Mouse (Mus musculus) stomach, embryonic 16.5 days (tissue): ENCODE measurements around the gene Cpne5. TPM values are rescaled to one million over a fixed set of nuclear protein-coding genes. Genes with fewer than 3 reads are reported as not detected.
A peak's percentile ranks its signal among the peaks of the same experiment; 100 is the strongest.

Experiments
- ATAC-seq: fragments of 200-750 bp; cut with Nextera tagmentation; 2 replicates; pipeline ENCODE4 v1.8.0; 2017; ENCODE audit warnings: moderate number of reproducible peaks, moderate TSS enrichment; ENCODE audit not compliant: insufficient read depth, low FRiP score
- H3K27ac ChIP-seq: fragments of 300-500 bp; sonication (generic); 2 replicates; pipeline ENCODE4 v1.5.1; 2014; ENCODE audit warnings: low read length
- H3K27me3 ChIP-seq: fragments of 300-500 bp; sonication (generic); 2 replicates; pipeline ENCODE4 v1.6.1; 2014; ENCODE audit warnings: low read length, control low read depth, mixed read lengths; ENCODE audit not compliant: control insufficient read depth, insufficient read depth
- H3K36me3 ChIP-seq: fragments of 300-500 bp; sonication (generic); 2 replicates; pipeline ENCODE4 v1.6.1; 2014; ENCODE audit warnings: low read length; ENCODE audit not compliant: control insufficient read depth, insufficient read depth
- H3K4me1 ChIP-seq: fragments of 300-500 bp; sonication (generic); 2 replicates; pipeline ENCODE4 v1.6.1; 2014; ENCODE audit warnings: low read length, control low read depth, mixed read lengths; ENCODE audit not compliant: control insufficient read depth, insufficient read depth
- H3K4me2 ChIP-seq: fragments of 300-500 bp; sonication (generic); 2 replicates; pipeline ENCODE4 v1.6.1; 2014; ENCODE audit warnings: low read depth, low read length, mixed read lengths
- H3K4me3 ChIP-seq: fragments of 300-500 bp; sonication (generic); replicated peaks from 2 replicates; pipeline ENCODE4 v1.5.1; 2014; ENCODE audit warnings: mild to moderate bottlenecking, low read length
- H3K9ac ChIP-seq: fragments of 300-500 bp; sonication (generic); 2 replicates; pipeline ENCODE4 v1.6.1; 2014; ENCODE audit warnings: low read length
- H3K9me3 ChIP-seq: fragments of 300-500 bp; sonication (generic); replicated peaks from 2 replicates; pipeline ENCODE4 v1.6.1; 2016; ENCODE audit warnings: low read length, control low read depth; ENCODE audit not compliant: control insufficient read depth
- WGBS: fragments of 180-500 bp; shearing (Covaris S2); extraction: QIAGEN DNeasy Blood & Tissue Kit; methylation state at CpG from one replicate; pipeline ENCODE4 v1.1.7; 2014; 5-methylcytosine and 5-hydroxymethylcytosine counted together
- polyA plus RNA-seq: library from polyadenylated mRNA; unstranded; fragments of >200 nt; fragmentation: Nextera tagmentation; extraction: Ambion mirVana; gene quantifications from 2 replicates; pipeline ENCODE4 v1.2.1, GENCODE M21; 2015

Cpne5 gene
- polyA plus RNA-seq, 1 experiment from 2014 or later = 7.5 TPM

DNA sequence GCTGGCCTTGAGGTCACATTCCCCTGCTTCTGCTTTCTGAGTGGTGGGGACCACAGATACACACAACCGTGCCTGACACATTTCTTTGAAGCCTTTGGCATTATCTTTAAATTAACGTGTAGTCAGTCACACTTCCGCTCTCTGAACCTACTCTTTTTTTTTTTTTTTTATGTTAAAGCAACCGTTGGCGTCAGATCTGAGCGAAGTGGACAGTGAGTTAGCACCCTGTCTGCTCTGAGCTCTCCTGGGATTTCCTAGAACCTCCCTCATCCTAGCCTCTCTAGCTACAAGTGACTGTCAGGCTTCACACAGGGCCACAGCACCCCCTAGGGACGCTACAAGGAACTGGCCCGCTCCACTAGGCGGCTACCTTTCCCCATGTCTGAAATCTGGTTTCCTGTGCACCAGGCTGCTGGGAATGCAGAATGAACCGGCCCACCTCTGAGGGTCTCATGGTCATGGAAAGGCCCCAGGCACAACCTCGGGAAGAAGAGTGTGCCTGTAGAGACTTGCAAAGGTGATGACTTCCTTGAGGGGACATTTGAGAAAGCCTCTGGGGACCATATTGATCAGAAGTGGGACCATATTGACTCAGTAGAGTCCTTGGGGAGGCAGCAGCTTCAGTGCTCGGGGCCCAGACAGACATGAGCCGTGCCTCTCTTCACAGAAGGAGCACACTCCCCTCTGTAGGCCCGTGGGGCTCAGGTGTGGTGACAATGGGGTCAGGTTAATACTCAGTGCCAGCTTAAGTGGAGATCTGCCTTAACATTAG lies 66.8 kb downstream of the Cpne5 start:
- no peaks in the 10 kb centered on the region for H3K27me3 ChIP-seq
- H3K36me3 ChIP-seq = no peaks in the 10 kb centered on the region
- H3K4me1 ChIP-seq = peaks cover 22% of the 10 kb centered on the region
- no peak overlapping the region for H3K4me2 ChIP-seq
- no peaks in the 10 kb centered on the region for H3K9me3 ChIP-seq
- 16% methylated on average over 14 of the region's 14 CpGs for WGBS
- no peak overlapping the region for H3K9ac ChIP-seq
- H3K4me3 ChIP-seq = no peak overlapping the region
- H3K27ac ChIP-seq = no peak overlapping the region
- ATAC-seq = peak; percentile 65; the same call in 1 of the 2 replicates

DNA sequence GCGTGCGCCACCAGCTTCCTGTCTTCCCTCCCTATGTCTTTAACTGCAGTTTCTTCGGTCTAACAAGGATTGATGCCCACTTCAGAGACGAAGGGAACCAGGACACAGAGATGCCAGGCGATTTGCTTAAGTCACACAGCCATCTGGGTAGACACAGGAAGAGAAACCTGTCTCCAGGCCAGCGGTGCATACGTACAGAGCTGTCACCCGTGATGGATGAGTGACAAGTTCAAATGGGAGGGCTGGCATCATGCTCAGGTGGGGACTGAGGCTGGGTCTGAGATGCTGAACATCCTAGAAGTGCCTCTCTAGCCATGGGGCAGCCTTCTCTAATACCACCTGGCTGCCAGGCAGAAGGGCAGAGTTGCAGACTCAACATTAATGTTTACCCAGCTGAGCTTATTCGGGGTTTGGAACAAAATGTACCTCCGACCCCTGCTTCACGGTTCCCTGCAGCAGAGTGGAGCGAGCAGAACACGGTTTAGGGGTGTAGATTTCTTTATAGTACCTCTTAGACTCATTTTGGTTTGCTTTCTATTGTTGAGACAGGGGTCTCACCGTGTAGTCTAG lies 67.5 kb downstream of the Cpne5 start:
- Histone ChIP-seq H3K27me3 (no peaks in the 10 kb centered on the region), H3K36me3 (no peaks in the 10 kb centered on the region), H3K9me3 (no peaks in the 10 kb centered on the region), H3K4me2 (no peak overlapping the region), H3K9ac (no peak overlapping the region), H3K4me3 (no peak overlapping the region), H3K27ac (no peak overlapping the region), H3K4me1 (peaks cover 28% of the 10 kb centered on the region)
- WGBS = 63% methylated on average over 14 of the region's 14 CpGs
- ATAC-seq = no peak

GRCm38 (mm10) chr17:29168996-29169601 lies 68.9 kb downstream of the Cpne5 start:
- no peak for ATAC-seq
- Histone ChIP-seq H3K9me3 (no peaks in the 10 kb centered on the region), H3K27ac (peak overlapping the region; percentile 37; the same call in 1 of the 2 replicates), H3K4me2 (no peak overlapping the region), H3K36me3 (no peaks in the 10 kb centered on the region), H3K9ac (no peak overlapping the region), H3K4me1 (peaks cover 41% of the 10 kb centered on the region), H3K27me3 (no peaks in the 10 kb centered on the region), H3K4me3 (no peak overlapping the region)
- WGBS = 65% methylated on average over 12 of the region's 12 CpGs

DNA sequence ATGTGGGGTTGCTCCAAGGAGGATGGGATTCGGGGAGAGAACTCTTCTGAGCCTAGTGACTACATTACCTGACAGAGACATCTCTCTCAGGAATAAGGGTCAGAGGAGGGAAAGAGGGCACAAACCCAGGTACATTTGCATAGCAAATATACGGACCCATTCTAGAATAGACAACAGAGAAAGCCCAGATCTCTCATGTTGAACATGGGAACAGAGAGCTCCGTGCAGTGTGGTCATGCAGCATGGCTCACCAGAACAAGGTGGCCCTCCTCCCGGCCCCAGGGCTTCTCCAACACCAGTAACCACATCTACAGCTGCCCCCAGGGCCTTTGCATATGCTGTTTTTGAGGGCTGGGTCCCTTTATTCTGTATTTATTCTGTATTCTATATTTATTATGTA lies 69.5 kb downstream of the Cpne5 start:
- Histone ChIP-seq H3K27me3 (no peaks in the 10 kb centered on the region), H3K27ac (no peak overlapping the region; the same call in 1 of the 2 replicates), H3K4me1 (peaks cover 41% of the 10 kb centered on the region), H3K9ac (no peak overlapping the region), H3K4me3 (no peak overlapping the region), H3K36me3 (no peaks in the 10 kb centered on the region), H3K4me2 (no peak overlapping the region), H3K9me3 (no peaks in the 10 kb centered on the region)
- no peak for ATAC-seq
- WGBS = 88% methylated on average over 4 of the region's 4 CpGs

GRCm38 (mm10) chr17:29167371-29167770 lies 70.6 kb downstream of the Cpne5 start:
- Histone ChIP-seq H3K36me3 (no peaks in the 10 kb centered on the region), H3K4me2 (no peak overlapping the region), H3K27ac (peak overlapping the region; percentile 81), H3K27me3 (no peaks in the 10 kb centered on the region), H3K4me3 (no peak overlapping the region), H3K9me3 (no peaks in the 10 kb centered on the region), H3K4me1 (peaks cover 41% of the 10 kb centered on the region), H3K9ac (0 out of 2 replicates have a peak overlapping the region, but pooled peaks have one; percentile 26)
- 61% methylated on average over 6 of the region's 6 CpGs for WGBS
- ATAC-seq = no peak

GRCm38 (mm10) chr17:29165967-29166578 lies 71.9 kb downstream of the Cpne5 start:
- peak; percentile 69; the same call in 1 of the 2 replicates for ATAC-seq

DNA sequence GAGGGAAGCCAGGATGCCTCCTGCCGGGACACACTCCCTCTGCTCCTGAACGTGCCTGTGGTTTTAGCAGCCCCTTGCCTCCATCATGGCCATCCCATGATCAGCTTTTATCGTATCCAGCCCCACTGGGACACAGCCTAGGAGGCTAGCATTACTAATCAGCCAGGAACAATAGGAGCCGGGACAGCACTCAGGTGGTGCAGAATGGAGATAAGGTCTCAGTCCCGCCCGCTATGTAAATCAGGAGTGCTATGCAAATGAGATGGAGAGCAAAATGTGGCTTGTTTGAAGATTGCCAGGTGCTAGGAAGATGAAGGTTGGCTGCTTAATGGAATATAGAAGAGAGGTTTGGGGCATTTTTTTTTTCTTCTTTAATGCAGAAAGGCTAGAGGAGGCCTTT lies 72.5 kb downstream of the Cpne5 start:
- 29% methylated on average over 6 of the region's 6 CpGs for WGBS
- Histone ChIP-seq H3K36me3 (no peaks in the 10 kb centered on the region), H3K4me1 (peaks cover 39% of the 10 kb centered on the region), H3K9ac (no peak overlapping the region; the same call in 1 of the 2 replicates), H3K9me3 (peaks cover 12% of the 10 kb centered on the region), H3K4me2 (no peak overlapping the region), H3K27me3 (no peaks in the 10 kb centered on the region), H3K4me3 (no peak overlapping the region), H3K27ac (peak overlapping the region; percentile 81)
- ATAC-seq = no peak

More at GRCm38 (mm10) chr17:29165967-29166578, 71.9 kb downstream of the Cpne5 start:
- H3K4me2 ChIP-seq = no peak overlapping the region; the same call in 1 of the 2 replicates
- no peaks in the 10 kb centered on the region for H3K27me3 ChIP-seq
- no peaks in the 10 kb centered on the region for H3K36me3 ChIP-seq
- H3K9ac ChIP-seq = peak overlapping the region; percentile 18; the same call in 1 of the 2 replicates
- H3K9me3 ChIP-seq = peaks cover 11% of the 10 kb centered on the region
- WGBS = 39% methylated on average over 8 of the region's 8 CpGs
- peaks cover 39% of the 10 kb centered on the region for H3K4me1 ChIP-seq
- H3K27ac ChIP-seq = peak overlapping the region; percentile 81
- H3K4me3 ChIP-seq = no peak overlapping the region

DNA sequence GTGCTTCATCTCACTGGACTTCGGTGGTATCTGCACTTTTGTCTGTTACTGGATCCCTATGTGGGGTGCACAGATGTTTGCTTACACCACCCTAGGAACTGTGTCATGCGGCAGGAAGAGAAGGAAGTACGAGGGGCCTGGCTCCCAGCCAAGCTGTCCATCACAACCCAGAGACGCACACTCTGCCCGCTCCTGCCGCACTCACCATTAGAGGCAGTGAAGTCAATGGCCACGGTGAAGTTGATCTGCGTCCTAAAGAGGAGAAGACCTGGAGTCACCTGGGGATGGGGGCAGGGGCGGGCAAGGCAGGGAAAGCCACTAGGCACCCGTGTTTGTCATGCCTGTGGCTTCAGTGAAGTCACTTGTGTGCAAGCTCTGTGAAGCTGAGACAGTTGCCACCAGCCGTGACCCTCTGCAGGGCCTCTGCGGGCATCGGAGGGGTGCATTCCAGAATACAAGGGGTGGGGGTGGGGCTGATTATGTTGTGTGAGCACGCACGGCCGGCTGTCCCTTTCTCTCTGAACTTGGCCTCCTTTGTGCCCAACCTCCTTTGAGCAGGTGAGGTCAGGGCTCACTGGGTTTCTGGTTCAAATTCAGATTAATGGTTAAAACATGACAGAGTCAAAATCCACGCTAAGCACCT lies 73.4 kb downstream of the Cpne5 start:
- H3K4me2 ChIP-seq = peak overlapping the region; percentile 9; the same call in 1 of the 2 replicates
- peaks cover 12% of the 10 kb centered on the region for H3K9me3 ChIP-seq
- no peaks in the 10 kb centered on the region for H3K36me3 ChIP-seq
- H3K4me1 ChIP-seq = peaks cover 39% of the 10 kb centered on the region
- no peaks in the 10 kb centered on the region for H3K27me3 ChIP-seq
- WGBS = 14% methylated on average over 17 of the region's 17 CpGs
- H3K9ac ChIP-seq = peak overlapping the region; percentile 12; the same call in 1 of the 2 replicates
- H3K27ac ChIP-seq = peak overlapping the region; percentile 81
- H3K4me3 ChIP-seq = no peak overlapping the region
- ATAC-seq = peak; percentile 16; the same call in 1 of the 2 replicates
